Mouse (Mus musculus) stomach, embryonic 14.5 days (tissue): ENCODE results near the gene Usp2. TPM values are rescaled to one million over a fixed set of nuclear protein-coding genes. Genes with fewer than 3 reads are reported as not detected.
"Not testable (repeated sequence)": the region's sequence is repeated elsewhere in the genome, so short reads cannot be mapped to it uniquely, and the experiment has no call there.

Experiments
- ATAC-seq: fragments of 200-750 bp; cut with Nextera tagmentation; 2 replicates; pipeline ENCODE4 v1.8.0; 2017; ENCODE audit warnings: low read depth, moderate TSS enrichment; ENCODE audit not compliant: insufficient number of reproducible peaks, insufficient read depth, low FRiP score
- H3K27ac ChIP-seq: fragments of 300-500 bp; sonication (generic); 2 replicates; pipeline ENCODE4 v1.5.1; 2014; ENCODE audit warnings: mild to moderate bottlenecking, low read length, moderate library complexity, mixed read lengths
- H3K27me3 ChIP-seq: fragments of 300-500 bp; sonication (generic); 2 replicates; pipeline ENCODE4 v1.6.1; 2014; ENCODE audit warnings: low read length, control low read depth, mixed read lengths; ENCODE audit not compliant: control insufficient read depth, insufficient read depth
- H3K36me3 ChIP-seq: fragments of 300-500 bp; sonication (generic); 2 replicates; pipeline ENCODE4 v1.6.1; 2014; ENCODE audit warnings: mild to moderate bottlenecking, control low read depth, low read length, moderate library complexity, mixed read lengths; ENCODE audit not compliant: control insufficient read depth, insufficient read depth
- H3K4me1 ChIP-seq: fragments of 300-500 bp; sonication (generic); 2 replicates; pipeline ENCODE4 v1.6.1; 2014; ENCODE audit warnings: low read length, control low read depth, mixed read lengths; ENCODE audit not compliant: control insufficient read depth, insufficient read depth
- H3K4me2 ChIP-seq: fragments of 300-500 bp; sonication (generic); replicated peaks from 2 replicates; pipeline ENCODE4 v1.6.1; 2014; ENCODE audit warnings: low read depth, low read length, control low read depth
- H3K4me3 ChIP-seq: fragments of 300-500 bp; sonication (generic); 2 replicates; pipeline ENCODE4 v1.5.1; 2014; ENCODE audit warnings: low read depth, low read length, control low read depth
- H3K9ac ChIP-seq: fragments of 300-500 bp; sonication (generic); replicated peaks from 2 replicates; pipeline ENCODE4 v1.6.1; 2014; ENCODE audit warnings: low read depth, mild to moderate bottlenecking, control low read depth, low read length, moderate library complexity, mixed read lengths
- H3K9me3 ChIP-seq: fragments of 300-500 bp; sonication (generic); 2 replicates; pipeline ENCODE4 v1.6.1; 2016; ENCODE audit warnings: low read depth, low read length, control low read depth; ENCODE audit not compliant: control insufficient read depth
- WGBS: fragments of 180-500 bp; shearing (Covaris S2); extraction: QIAGEN DNeasy Blood & Tissue Kit; methylation state at CpG from one replicate; pipeline ENCODE4 v1.1.7; 2014; 5-methylcytosine and 5-hydroxymethylcytosine counted together
- polyA plus RNA-seq: library from polyadenylated mRNA; unstranded; fragments of >200 nt; fragmentation: Nextera tagmentation; extraction: Ambion mirVana; gene quantifications from 2 replicates; pipeline ENCODE4 v1.2.1, GENCODE M21; 2014

Usp2 gene
- polyA plus RNA-seq, 1 experiment from 2014 or later, result 15.0 TPM

DNA sequence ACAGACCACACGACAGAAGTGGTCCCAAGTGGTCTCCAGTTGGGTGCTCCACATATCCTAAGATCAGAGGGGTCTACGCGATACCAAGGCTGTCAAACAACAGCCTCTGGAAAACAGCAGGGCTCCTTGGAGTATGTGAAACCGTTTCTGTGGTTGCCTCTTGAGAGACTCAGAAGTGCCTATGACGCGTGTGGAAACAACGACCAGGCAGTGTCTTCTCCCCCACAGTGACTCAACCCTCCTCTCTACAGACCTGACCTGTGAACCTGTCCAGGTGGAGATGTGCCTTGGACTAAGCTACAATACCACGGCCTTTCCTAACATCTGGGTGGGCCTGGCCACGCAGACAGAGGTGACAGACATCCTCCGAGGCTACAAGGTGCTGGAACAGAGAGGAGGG, 39.0 kb downstream of the Usp2 start:
- Histone ChIP-seq H3K4me1 (peaks cover 44% of the 10 kb centered on the region), H3K4me3 (no peak overlapping the region), H3K36me3 (peaks cover 10% of the 10 kb centered on the region), H3K27me3 (no peaks in the 10 kb centered on the region), H3K9me3 (no peaks in the 10 kb centered on the region), H3K9ac (no peak overlapping the region), H3K4me2 (no peak overlapping the region), H3K27ac (no peak overlapping the region)
- 86% methylated on average over 10 of the region's 10 CpGs for WGBS
- no peak for ATAC-seq

DNA sequence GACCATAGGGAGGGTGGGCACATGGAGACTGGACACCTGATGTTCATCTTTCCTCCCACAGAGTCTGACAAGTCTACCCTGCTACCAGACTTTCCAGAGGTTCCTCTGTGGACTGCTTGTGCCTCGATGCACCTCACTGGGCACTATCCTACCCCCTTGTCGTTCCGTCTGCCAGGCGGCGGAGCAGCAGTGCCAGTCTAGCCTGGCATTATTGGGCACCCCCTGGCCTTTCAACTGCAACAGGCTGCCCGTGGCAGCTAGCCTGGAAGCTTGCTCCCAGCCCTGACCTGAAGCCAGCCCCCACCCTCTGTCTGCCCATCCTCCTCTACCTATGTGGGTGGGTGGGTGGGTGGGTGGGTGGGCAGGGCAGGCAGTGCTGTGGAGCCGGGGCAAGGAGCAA, 39.4 kb downstream of the Usp2 start:
- H3K27ac ChIP-seq, result no peak overlapping the region; the same call in 1 of the 2 replicates

DNA sequence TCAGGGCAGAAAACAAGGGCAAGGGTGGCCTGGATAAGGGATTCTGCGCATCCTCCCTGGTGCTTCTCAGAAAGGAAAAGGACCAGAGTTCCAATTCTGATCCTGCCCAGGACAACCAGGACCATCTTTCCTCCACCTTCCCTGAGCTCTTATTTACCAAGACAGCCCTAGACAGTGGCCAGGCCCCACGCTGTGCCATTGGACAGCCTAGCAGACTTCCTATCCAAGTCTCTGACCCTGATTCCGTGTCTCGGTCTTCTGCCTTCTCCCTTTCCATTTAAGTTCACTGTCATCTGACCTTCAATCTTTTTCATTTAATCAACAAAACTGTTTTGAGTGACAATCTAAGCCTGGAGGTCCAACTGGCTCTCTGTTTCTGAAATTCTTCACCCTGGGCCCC, 39.8 kb downstream of the Usp2 start:
- 76% methylated on average over 4 of the region's 4 CpGs for WGBS
- H3K36me3 ChIP-seq, result peaks cover 10% of the 10 kb centered on the region

More for the DNA sequence above, 39.4 kb downstream of the Usp2 start:
- H3K4me1 ChIP-seq, result peaks cover 44% of the 10 kb centered on the region
- peaks cover 10% of the 10 kb centered on the region for H3K36me3 ChIP-seq
- WGBS, result 91% methylated on average over 7 of the region's 7 CpGs
- H3K4me3 ChIP-seq, result no peak overlapping the region
- no peaks in the 10 kb centered on the region for H3K9me3 ChIP-seq
- no peak overlapping the region for H3K9ac ChIP-seq
- ATAC-seq, result no peak
- no peak overlapping the region for H3K4me2 ChIP-seq
- no peaks in the 10 kb centered on the region for H3K27me3 ChIP-seq

DNA sequence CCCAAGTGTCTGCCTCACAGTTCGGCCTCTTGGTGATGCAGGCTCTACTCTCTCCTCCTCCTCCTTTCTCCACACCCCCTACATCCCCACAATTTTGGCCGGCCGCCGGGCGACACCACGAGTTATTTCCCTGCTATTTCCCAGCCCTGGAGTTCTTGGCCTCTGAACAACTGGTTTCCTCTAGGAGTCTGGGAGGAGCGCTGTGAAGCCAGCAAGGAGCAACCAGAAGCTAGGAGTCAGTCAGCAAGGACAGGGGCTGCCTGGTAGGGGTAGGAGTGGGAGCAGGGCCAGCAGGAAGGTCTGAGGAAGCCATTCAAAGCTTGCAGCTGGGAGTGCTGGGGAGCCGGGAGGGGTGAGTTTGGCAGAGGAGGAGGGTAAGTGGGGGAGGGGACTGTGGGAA, 40.3 kb downstream of the Usp2 start, which contains the start of gene C1qtnf5:
Gene C1qtnf5 (plus strand): TSS at position 136 of the 400 bp plus-strand sequence.
- 29% methylated on average over 8 of the region's 8 CpGs for WGBS
- peak within 1 kb of the TSS; percentile 30 for H3K4me2 ChIP-seq
- H3K27ac ChIP-seq, result peak within 1 kb of the TSS; percentile 59
- no peak within 1 kb of the TSS; the same call in 1 of the 2 replicates for H3K4me3 ChIP-seq
- no peaks in the 10 kb centered on the region for H3K27me3 ChIP-seq
- no peaks in the 10 kb centered on the region for H3K9me3 ChIP-seq
- H3K9ac ChIP-seq, result no peak within 1 kb of the TSS
- peaks cover 10% of the 10 kb centered on the region for H3K36me3 ChIP-seq
- ATAC-seq, result peak; percentile 56; the same call in 1 of the 2 replicates
- peaks cover 44% of the 10 kb centered on the region for H3K4me1 ChIP-seq

More for the DNA sequence above, 39.8 kb downstream of the Usp2 start:
- Histone ChIP-seq H3K9ac (no peak overlapping the region), H3K27ac (peak overlapping the region; percentile 59; the same call in 1 of the 2 replicates), H3K4me2 (no peak overlapping the region), H3K27me3 (no peaks in the 10 kb centered on the region), H3K4me3 (no peak overlapping the region), H3K9me3 (no peaks in the 10 kb centered on the region), H3K4me1 (peaks cover 44% of the 10 kb centered on the region)
- no peak for ATAC-seq

DNA sequence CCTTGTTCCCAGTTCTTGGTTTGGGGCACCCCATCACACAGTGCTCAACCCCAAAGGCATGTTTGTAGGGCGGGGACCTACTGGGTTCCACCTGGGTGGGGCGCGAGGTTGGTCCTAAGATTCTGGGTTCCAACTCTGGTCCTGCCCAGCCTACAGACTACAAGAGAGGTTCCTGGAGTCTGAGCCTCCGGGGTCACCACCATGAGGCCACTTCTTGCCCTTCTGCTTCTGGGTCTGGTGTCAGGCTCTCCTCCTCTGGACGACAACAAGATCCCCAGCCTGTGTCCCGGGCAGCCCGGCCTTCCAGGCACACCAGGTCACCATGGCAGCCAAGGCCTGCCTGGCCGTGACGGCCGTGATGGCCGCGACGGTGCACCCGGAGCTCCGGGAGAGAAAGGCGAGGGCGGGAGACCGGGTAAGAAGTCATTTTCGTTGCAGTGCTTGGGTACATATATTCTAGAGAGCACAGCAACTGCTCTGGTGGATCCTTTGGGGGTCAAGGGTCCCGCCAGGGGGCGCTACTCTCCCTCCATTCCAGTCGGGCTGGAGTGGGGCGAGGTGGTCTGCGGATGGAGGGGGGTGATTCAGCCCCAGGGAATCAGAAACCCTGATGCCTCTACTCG, 40.8 kb downstream of the Usp2 start:
- H3K27me3 ChIP-seq, result no peaks in the 10 kb centered on the region
- H3K27ac ChIP-seq, result peak overlapping the region; percentile 59; the same call in 1 of the 2 replicates
- WGBS, result 46% methylated on average over 25 of the region's 25 CpGs
- H3K4me2 ChIP-seq, result peak overlapping the region; percentile 30; the same call in 1 of the 2 replicates
- no peak overlapping the region; the same call in 1 of the 2 replicates for H3K4me3 ChIP-seq
- peaks cover 44% of the 10 kb centered on the region for H3K4me1 ChIP-seq
- peaks cover 10% of the 10 kb centered on the region for H3K36me3 ChIP-seq
- no peak for ATAC-seq
- H3K9me3 ChIP-seq, result no peaks in the 10 kb centered on the region
- H3K9ac ChIP-seq, result no peak overlapping the region

DNA sequence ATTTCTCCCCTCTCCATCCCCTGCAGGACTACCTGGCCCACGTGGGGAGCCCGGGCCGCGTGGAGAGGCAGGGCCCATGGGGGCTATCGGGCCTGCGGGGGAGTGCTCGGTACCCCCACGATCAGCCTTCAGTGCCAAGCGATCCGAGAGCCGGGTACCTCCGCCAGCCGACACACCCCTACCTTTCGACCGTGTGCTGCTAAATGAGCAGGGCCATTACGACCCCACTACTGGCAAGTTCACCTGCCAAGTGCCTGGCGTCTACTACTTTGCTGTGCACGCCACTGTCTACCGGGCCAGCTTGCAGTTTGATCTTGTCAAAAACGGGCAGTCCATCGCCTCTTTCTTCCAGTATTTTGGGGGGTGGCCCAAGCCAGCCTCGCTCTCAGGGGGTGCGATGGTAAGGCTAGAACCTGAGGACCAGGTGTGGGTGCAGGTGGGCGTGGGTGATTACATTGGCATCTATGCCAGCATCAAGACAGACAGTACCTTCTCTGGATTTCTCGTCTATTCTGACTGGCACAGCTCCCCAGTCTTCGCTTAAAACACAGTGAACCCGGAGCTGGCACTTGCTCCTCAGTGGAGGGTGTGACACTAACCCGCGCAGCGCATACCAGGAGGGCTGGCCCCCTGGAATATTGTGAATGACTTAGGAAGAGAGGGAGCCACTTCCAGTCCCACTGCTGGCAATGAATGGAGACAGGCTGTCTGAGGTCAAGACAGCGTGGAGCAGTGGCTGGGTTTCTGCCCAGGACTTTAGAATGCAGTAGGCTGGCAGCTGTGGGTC, 41.6 kb downstream of the Usp2 start:
- Histone ChIP-seq H3K27ac (no peak overlapping the region; the same call in 1 of the 2 replicates), H3K36me3 (peaks cover 10% of the 10 kb centered on the region), H3K27me3 (no peaks in the 10 kb centered on the region), H3K4me2 (peak overlapping the region; percentile 30; the same call in 1 of the 2 replicates), H3K9ac (no peak overlapping the region), H3K9me3 (no peaks in the 10 kb centered on the region), H3K4me3 (no peak overlapping the region; the same call in 1 of the 2 replicates), H3K4me1 (peaks cover 44% of the 10 kb centered on the region)
- WGBS, result 82% methylated on average over 31 of the region's 31 CpGs
- ATAC-seq, result no peak

DNA sequence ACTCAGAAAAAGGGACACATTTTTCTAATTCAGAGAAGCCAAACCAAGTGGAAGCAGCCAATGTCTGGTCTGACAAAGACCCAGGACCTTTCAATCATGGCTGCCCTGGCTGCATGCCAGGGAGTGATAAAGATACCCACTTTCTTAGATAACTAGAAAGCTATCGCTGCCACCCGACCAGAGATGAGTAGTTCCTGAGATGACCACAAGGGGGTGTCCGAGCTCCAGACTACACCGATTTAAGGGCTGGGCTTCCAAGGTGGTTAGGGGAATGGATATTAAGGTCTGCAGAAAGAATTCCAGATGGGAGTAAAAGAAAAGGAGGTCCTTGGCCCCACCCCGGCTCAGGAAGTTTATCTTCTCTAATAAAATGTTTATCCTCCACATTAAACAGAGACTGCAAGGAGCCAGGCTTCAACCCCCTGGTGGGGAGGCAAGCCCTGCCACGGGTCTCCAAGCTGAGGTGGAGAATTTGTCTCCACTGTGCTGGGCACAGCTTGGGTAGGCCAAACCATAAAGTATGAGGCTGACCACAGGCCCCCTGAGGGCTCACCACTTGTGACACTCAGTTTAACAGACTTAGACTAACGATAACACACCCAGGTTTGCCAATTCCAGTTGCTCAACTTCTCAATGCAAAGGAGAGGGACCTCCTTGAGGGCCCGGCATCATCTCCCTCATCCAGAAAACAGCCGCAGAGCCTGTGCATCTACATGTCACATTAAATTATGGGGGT, 42.7 kb downstream of the Usp2 start:
- Histone ChIP-seq H3K9me3 (no peaks in the 10 kb centered on the region), H3K27ac (0 out of 2 replicates have a peak overlapping the region, but pooled peaks have one; percentile 7), H3K27me3 (no peaks in the 10 kb centered on the region), H3K9ac (no peak overlapping the region), H3K4me3 (peak overlapping the region; percentile 5; the same call in 1 of the 2 replicates), H3K4me2 (peak overlapping the region; percentile 30), H3K4me1 (peaks cover 44% of the 10 kb centered on the region), H3K36me3 (peaks cover 10% of the 10 kb centered on the region)
- no peak for ATAC-seq
- 17% methylated on average over 9 of the region's 9 CpGs for WGBS

DNA sequence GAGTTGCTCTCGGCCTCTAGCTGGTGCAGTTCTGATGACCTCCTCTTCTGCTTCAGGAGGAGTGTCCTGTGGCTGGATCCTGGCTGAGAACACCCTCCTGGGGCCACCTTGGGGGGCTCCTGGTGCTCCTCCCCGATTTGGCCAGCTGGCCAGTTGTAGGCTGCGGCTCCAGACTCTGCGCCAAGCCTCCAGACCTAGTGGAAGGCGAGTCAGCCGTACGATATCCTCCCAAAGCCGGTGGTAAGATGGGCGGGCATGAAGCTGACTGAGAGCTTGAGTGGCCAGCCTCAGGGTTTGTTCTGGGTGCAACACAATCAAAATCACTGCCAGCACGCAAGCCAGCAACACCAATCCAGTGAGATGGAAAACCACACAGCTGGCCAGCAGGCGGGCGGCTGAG, 45.1 kb downstream of the Usp2 start:
- ATAC-seq, H3K9me3 ChIP-seq, H3K27me3 ChIP-seq, H3K27ac ChIP-seq, H3K36me3 ChIP-seq, H3K4me3 ChIP-seq, H3K9ac ChIP-seq: not testable (repeated sequence)
- Histone ChIP-seq H3K4me2 (peak overlapping the region; percentile 46), H3K4me1 (peaks cover 36% of the 10 kb centered on the region)
- 63% methylated on average over 10 of the region's 12 CpGs for WGBS
